Mouse (Mus musculus): ENCODE measurements at regions not wholly inside any gene's neighbourhood (a gene's known extent, or its start where the extent isn't known, plus 50 kb on each side); places are given as distances from the start of the nearest gene placed in this dataset.
"Not testable (repeated sequence)": the region's sequence is repeated elsewhere in the genome, so short reads cannot be mapped to it uniquely, and the experiment has no call there.

- DNase-seq (ENCODE audit: low read depth, low spot score) = no peak
Measured at GRCm38 (mm10) chr17:42956588-42956987, 59.8 kb upstream of the Tnfrsf21 start.

GRCm38 (mm10) chr17:42954722-42955121 lies 61.6 kb upstream of the Tnfrsf21 start:
- no peak for DNase-seq (ENCODE audit: low read depth, low spot score)

GRCm38 (mm10) chr17:42944453-42944852 lies 68.0 kb upstream of the Cd2ap start:
- DNase-seq (ENCODE audit: low read depth, low spot score) = no peak

- peak; percentile 90 for DNase-seq (ENCODE audit: low read depth, low spot score)
Measured at GRCm38 (mm10) chr17:42943272-42943696, 66.8 kb upstream of the Cd2ap start.

- DNase-seq (ENCODE audit: low read depth, low spot score) = peak; percentile 42
Measured at GRCm38 (mm10) chr17:42939476-42939875, 63.0 kb upstream of the Cd2ap start.

GRCm38 (mm10) chr17:42938579-42938978 lies 62.1 kb upstream of the Cd2ap start:
- DNase-seq (ENCODE audit: low read depth, low spot score) = peak; percentile 52

GRCm38 (mm10) chr17:42937480-42937879 lies 61.0 kb upstream of the Cd2ap start:
- not testable (repeated sequence) for DNase-seq (ENCODE audit: low read depth, low spot score)

- DNase-seq (ENCODE audit: low read depth, low spot score) = no peak
Measured at GRCm38 (mm10) chr17:42934068-42934467, 57.6 kb upstream of the Cd2ap start.

GRCm38 (mm10) chr17:42933335-42934004 lies 57.0 kb upstream of the Cd2ap start:
- DNase-seq (ENCODE audit: low read depth, low spot score) = no peak

- no peak for DNase-seq (ENCODE audit: low read depth, low spot score)
Measured at GRCm38 (mm10) chr17:42927320-42927719, 50.9 kb upstream of the Cd2ap start.

Measured in A20 (cell line).